Mouse (Mus musculus): Measurements from ENCODE around the gene Icmt. TPM values are rescaled to one million over a fixed set of nuclear protein-coding genes. Genes with fewer than 3 reads are reported as not detected.

Icmt gene
- polyA plus RNA-seq, 1 experiment = 51.6 TPM

DNA sequence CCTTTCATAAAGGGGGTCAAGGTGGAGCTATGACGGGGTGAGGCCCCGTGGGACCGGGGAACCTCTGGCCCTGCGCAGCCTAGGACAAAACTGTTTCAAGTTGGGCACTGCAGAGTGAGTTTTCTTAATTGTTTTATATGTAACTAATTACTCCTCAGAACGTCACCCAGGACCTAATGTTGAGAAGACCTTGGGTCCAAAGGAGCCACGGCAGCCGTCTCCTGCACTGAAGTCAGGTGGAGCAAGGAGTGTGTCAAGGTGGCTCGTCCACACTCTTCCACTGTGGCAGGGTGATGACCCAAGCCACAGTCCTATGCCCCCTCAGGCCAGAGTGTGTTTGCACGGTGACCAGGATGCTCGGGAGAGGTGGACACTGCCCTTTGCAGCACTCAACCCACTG lies 6.1 kb downstream of the Icmt start:
- H3K36me3 ChIP-seq (ENCODE audit: control insufficient read depth, insufficient read depth, low read length) = peaks cover 2% of the 10 kb centered on the region
- H3K4me1 ChIP-seq (ENCODE audit: control insufficient read depth, insufficient read depth, low read length) = peaks cover 4% of the 10 kb centered on the region; the same call in 1 of the 2 replicates
- no peaks in the 10 kb centered on the region for H3K27me3 ChIP-seq (ENCODE audit: control insufficient read depth, insufficient read depth, low read length)
- H3K4me3 ChIP-seq (ENCODE audit: control insufficient read depth, low read depth, low read length) = no peak overlapping the region
- H3K27ac ChIP-seq (ENCODE audit: control insufficient read depth, insufficient read depth, low read depth, low read length) = no peak overlapping the region
- TF ChIP-seq CTCF (IDR thresholded peaks at IDR 0.05; ENCODE audit: control insufficient read depth, insufficient read depth, insufficient replicate concordance, low read depth, low read length) (no peak), POLR2A (IDR thresholded peaks at IDR 0.05; ENCODE audit: control insufficient read depth, low read depth, low read length) (no peak)

DNA sequence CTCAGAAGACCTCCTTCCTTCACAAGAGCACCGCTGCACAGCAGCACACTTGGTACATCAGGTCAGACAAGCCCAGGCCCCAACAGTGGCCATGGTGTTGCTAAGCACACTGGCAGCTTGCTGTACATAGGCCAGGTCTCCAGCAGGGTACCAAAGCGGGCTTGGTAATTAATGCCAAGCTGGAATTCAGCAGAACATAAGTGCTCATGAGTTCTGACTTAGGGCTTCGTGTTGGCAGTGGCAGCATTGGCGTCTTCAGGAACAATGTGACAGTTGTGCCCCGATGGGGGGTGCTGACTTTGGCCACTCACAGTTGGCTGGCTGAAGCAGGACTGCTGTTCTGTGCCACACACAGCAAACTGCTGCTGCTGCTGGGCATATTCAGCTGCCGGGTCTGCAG lies 7.7 kb downstream of the Icmt start:
- peaks cover 2% of the 10 kb centered on the region for H3K36me3 ChIP-seq (ENCODE audit: control insufficient read depth, insufficient read depth, low read length)

GRCm38 (mm10) chr4:152305991-152306390 lies 9.0 kb downstream of the Icmt start:
- Histone ChIP-seq H3K27me3 (ENCODE audit: control insufficient read depth, insufficient read depth, low read length) (no peaks in the 10 kb centered on the region), H3K4me3 (ENCODE audit: control insufficient read depth, low read depth, low read length) (peak overlapping the region; percentile 71), H3K4me1 (ENCODE audit: control insufficient read depth, insufficient read depth, low read length) (no peaks in the 10 kb centered on the region), H3K36me3 (ENCODE audit: control insufficient read depth, insufficient read depth, low read length) (no peaks in the 10 kb centered on the region; the same call in 1 of the 2 replicates), H3K27ac (ENCODE audit: control insufficient read depth, insufficient read depth, low read depth, low read length) (no peak overlapping the region)
- TF ChIP-seq CTCF (IDR thresholded peaks at IDR 0.05; ENCODE audit: control insufficient read depth, insufficient read depth, insufficient replicate concordance, low read depth, low read length) (no peak), POLR2A (IDR thresholded peaks at IDR 0.05; ENCODE audit: control insufficient read depth, low read depth, low read length) (no peak)

More for the DNA sequence above, 7.7 kb downstream of the Icmt start:
- TF ChIP-seq CTCF (IDR thresholded peaks at IDR 0.05; ENCODE audit: control insufficient read depth, insufficient read depth, insufficient replicate concordance, low read depth, low read length) (no peak), POLR2A (IDR thresholded peaks at IDR 0.05; ENCODE audit: control insufficient read depth, low read depth, low read length) (no peak)
- no peaks in the 10 kb centered on the region for H3K27me3 ChIP-seq (ENCODE audit: control insufficient read depth, insufficient read depth, low read length)
- H3K4me1 ChIP-seq (ENCODE audit: control insufficient read depth, insufficient read depth, low read length) = no peaks in the 10 kb centered on the region
- peak overlapping the region; percentile 72 for H3K4me3 ChIP-seq (ENCODE audit: control insufficient read depth, low read depth, low read length)
- H3K27ac ChIP-seq (ENCODE audit: control insufficient read depth, insufficient read depth, low read depth, low read length) = no peak overlapping the region

- TF ChIP-seq CTCF (IDR thresholded peaks at IDR 0.05; ENCODE audit: control insufficient read depth, insufficient read depth, insufficient replicate concordance, low read depth, low read length) = no peak
- no peak for TF ChIP-seq POLR2A (IDR thresholded peaks at IDR 0.05; ENCODE audit: control insufficient read depth, low read depth, low read length)
- Histone ChIP-seq H3K36me3 (ENCODE audit: control insufficient read depth, insufficient read depth, low read length) (no peaks in the 10 kb centered on the region; the same call in 1 of the 2 replicates), H3K4me1 (ENCODE audit: control insufficient read depth, insufficient read depth, low read length) (peaks cover 4% of the 10 kb centered on the region; the same call in 1 of the 2 replicates), H3K4me3 (ENCODE audit: control insufficient read depth, low read depth, low read length) (no peak overlapping the region), H3K27ac (ENCODE audit: control insufficient read depth, insufficient read depth, low read depth, low read length) (no peak overlapping the region), H3K27me3 (ENCODE audit: control insufficient read depth, insufficient read depth, low read length) (no peaks in the 10 kb centered on the region; the same call in 1 of the 2 replicates)
Observed at GRCm38 (mm10) chr4:152307542-152307941, 10.5 kb downstream of the Icmt start.

GRCm38 (mm10) chr4:152312186-152312585 lies 15.2 kb downstream of the Icmt start:
- TF ChIP-seq POLR2A (IDR thresholded peaks at IDR 0.05; ENCODE audit: control insufficient read depth, low read depth, low read length) (no peak), CTCF (IDR thresholded peaks at IDR 0.05; ENCODE audit: control insufficient read depth, insufficient read depth, insufficient replicate concordance, low read depth, low read length) (no peak)
- no peaks in the 10 kb centered on the region; the same call in 1 of the 2 replicates for H3K27me3 ChIP-seq (ENCODE audit: control insufficient read depth, insufficient read depth, low read length)
- no peaks in the 10 kb centered on the region for H3K36me3 ChIP-seq (ENCODE audit: control insufficient read depth, insufficient read depth, low read length)
- no peak overlapping the region for H3K4me3 ChIP-seq (ENCODE audit: control insufficient read depth, low read depth, low read length)
- no peak overlapping the region for H3K27ac ChIP-seq (ENCODE audit: control insufficient read depth, insufficient read depth, low read depth, low read length)
- H3K4me1 ChIP-seq (ENCODE audit: control insufficient read depth, insufficient read depth, low read length) = peaks cover 21% of the 10 kb centered on the region

DNA sequence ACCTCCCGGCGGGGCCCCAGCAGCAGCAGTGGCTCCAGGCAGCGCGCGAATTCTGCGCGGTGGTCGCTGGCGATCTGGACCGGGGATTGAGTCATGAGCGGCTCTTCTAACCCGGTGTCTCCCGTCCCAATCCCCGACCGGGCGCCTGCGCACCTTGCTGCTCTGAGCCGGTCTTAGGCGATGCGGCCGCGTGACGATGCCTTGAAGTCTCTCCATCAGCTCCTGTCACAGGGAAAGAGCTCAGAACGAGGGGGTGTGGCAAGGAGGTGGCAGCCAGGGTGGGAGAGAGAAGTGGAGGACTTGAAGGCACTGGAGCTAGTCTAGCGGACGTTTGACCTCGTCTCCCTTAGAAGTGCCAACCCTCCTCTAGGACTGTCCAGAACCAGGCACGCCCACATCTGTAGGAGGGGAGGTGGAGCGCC lies 16.2 kb downstream of the Icmt start:
- TF ChIP-seq POLR2A (IDR thresholded peaks at IDR 0.05; ENCODE audit: control insufficient read depth, low read depth, low read length) (no peak), CTCF (IDR thresholded peaks at IDR 0.05; ENCODE audit: control insufficient read depth, insufficient read depth, insufficient replicate concordance, low read depth, low read length) (no peak)
- no peaks in the 10 kb centered on the region; the same call in 1 of the 2 replicates for H3K27me3 ChIP-seq (ENCODE audit: control insufficient read depth, insufficient read depth, low read length)

DNA sequence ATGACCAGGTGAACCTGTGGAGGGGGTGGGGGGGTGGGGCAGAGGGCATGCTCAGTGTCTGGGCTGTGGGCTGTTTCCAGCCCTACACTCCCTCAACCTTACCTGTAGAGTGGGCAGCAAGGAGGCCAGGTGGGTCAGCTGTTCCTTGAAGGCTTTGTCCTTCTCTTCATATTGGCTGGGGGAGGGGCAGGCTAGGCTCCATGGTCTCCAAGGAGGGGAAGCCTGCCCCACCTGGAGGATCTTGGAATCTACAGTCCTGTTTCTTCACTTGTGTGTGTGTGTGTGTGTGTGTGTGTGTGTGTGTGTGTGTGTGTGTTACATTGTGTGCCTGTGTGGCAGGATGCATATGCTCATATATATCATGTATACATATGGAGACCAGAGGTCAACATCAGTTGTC lies 16.9 kb downstream of the Icmt start:
- Histone ChIP-seq H3K4me1 (ENCODE audit: control insufficient read depth, insufficient read depth, low read length) (peaks cover 26% of the 10 kb centered on the region), H3K27ac (ENCODE audit: control insufficient read depth, insufficient read depth, low read depth, low read length) (no peak overlapping the region), H3K27me3 (ENCODE audit: control insufficient read depth, insufficient read depth, low read length) (no peaks in the 10 kb centered on the region; the same call in 1 of the 2 replicates), H3K4me3 (ENCODE audit: control insufficient read depth, low read depth, low read length) (no peak overlapping the region), H3K36me3 (ENCODE audit: control insufficient read depth, insufficient read depth, low read length) (no peaks in the 10 kb centered on the region)
- TF ChIP-seq CTCF (IDR thresholded peaks at IDR 0.05; ENCODE audit: control insufficient read depth, insufficient read depth, insufficient replicate concordance, low read depth, low read length) (no peak), POLR2A (IDR thresholded peaks at IDR 0.05; ENCODE audit: control insufficient read depth, low read depth, low read length) (no peak)

More for the DNA sequence above, 16.2 kb downstream of the Icmt start:
- H3K27ac ChIP-seq (ENCODE audit: control insufficient read depth, insufficient read depth, low read depth, low read length) = no peak overlapping the region
- H3K4me1 ChIP-seq (ENCODE audit: control insufficient read depth, insufficient read depth, low read length) = peaks cover 21% of the 10 kb centered on the region
- no peaks in the 10 kb centered on the region for H3K36me3 ChIP-seq (ENCODE audit: control insufficient read depth, insufficient read depth, low read length)
- H3K4me3 ChIP-seq (ENCODE audit: control insufficient read depth, low read depth, low read length) = peak overlapping the region; percentile 7
